Mouse (Mus musculus) liver, embryonic 14.5 days (tissue): ENCODE measurements around the gene Notch2.

Source experiments
- CTCF ChIP-seq: IDR thresholded peaks from 2 replicates; pipeline ENCODE4 v1.5.1; 2016; ENCODE audit warnings: antibody characterized with exemption, low read depth, control low read depth
- EP300 ChIP-seq: IDR thresholded peaks from 2 replicates; pipeline ENCODE4 v1.6.1; 2016; ENCODE audit warnings: antibody characterized with exemption, low read depth

GRCm38 (mm10) chr3:98153460-98153859 is 140.1 kb downstream of the Notch2 start:
- TF ChIP-seq CTCF (no peak), EP300 (no peak)
